Mouse (Mus musculus): ENCODE results near the gene Macrod2.

The Macrod2 gene

DNA sequence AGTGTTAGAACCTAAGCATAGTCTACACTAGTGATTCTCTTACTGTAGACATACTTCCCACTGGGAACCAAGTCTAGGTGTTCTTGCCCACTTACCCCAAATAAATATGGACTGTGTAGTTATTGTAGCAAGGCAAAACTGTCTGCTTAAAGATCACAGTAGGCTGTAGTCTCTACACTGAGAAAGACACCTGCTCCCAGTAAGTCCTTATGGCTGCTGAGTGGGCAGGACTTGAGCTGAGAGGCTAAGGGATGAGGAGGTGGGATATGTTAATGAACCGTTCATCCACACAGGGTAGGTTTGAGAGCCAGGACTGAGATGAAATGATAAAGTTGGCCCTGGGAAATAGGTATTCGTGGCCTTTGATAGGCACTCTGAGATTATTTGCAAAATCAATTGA lies 1869.6 kb downstream of the Macrod2 start:
- no peak for DNase-seq

DNA sequence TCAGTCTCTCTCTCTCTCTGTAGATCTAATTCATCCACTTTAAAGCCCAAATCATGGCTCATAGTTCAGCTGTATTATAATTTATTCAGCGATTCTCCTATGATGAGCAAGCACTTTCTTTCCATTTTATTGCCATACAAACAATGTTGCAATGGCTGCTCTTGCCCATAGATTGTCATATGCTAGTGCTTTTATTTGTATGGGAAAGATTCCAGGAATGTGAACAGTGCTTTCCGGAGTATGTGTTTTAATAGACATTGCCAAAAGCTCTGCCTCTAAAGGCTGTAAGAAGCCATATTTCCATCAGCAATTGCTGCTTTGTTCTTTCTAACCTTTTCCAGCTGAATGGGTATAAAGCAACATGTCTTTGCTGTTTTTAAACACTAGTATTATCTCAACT lies 1872.7 kb downstream of the Macrod2 start:
- no peak for DNase-seq

DNA sequence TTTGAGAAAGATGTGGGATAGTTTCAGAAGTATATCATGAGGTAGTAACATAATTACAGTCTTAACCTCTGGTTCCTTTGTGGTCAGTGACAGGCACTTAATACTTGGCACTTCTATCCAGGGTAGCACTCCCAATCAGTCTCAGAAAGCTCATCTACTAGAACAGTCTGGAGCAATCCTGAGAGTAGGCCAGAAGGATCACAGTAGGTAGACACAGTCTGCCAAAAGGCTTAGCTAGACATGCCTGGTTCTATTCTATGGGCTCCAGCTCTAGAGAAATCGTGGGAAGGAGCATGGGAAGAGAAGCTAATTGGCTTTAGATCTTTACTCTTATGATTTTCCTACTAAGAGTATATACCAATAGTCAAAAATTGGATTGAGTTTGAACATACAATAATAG lies 1891.7 kb downstream of the Macrod2 start:
- no peak for DNase-seq

DNA sequence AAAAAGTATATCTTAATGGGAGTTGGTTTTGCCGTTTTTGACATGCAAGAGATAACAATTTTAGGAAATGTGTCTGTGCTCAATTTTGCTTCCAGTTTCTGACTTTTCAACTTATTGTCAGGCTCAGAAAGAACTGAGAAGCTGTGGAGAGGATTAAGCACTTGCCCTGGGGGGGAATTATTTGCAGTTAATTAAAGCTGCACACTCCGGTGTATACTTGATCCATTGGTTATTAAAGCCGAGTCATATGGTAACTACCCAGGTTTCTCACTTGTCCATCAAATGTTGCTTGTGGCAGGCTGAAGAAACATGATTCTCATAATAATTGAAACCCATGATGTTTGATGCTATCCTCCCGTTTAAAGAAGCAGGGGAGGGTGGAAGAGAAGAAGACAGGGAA lies 1899.7 kb downstream of the Macrod2 start:
- DNase-seq = no peak

DNA sequence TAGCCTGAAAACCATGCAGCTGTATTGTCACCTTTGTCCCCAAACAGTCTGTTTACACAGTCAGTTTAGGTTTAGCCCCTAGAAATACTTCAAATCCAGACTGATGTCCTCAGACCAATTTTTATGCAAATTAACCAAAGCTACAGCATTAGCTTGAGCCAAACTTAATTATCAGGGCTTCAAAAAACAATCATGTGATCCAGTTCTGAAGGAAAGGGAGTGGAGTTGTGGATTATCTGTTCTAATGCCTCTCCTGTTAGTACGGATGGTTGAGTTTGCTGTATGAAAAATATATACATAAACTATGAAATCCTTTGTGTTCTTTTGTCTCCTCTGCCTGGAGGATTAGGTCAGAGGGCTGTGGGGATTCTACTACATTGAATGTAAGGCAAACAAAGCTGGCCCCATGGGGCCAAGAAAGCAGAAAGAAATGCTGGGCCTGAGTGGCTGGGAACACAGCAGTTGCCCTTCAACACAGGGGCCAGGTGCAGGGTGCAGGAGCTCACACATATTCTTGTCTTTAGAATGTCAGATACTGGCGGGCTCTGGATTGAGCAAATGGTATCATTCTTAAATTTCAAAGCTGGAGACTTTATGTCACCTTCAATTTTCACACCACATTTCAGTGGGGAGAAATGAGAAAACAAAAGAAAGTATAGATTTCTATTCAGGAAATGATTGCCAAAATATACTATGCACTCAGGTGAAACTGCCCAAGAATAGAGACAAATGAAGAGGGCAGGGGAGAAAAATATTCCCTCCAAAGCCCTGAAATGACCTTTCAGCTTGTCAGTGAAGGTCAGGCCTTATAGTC lies 1908.2 kb downstream of the Macrod2 start:
- DNase-seq = no peak

DNA sequence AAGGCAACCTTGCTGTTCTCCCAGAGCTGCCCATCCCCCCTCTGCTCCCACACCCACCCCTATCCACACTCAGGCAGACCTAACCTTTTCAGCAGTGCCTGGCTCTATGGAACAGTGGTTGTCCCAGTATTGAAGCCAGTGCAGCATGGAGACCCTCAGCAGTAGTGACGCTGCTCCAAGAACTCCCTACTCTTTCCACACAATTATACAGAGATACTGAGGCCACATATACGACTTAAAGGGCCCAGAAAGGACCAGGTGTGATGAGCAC lies 1908.7 kb downstream of the Macrod2 start:
- DNase-seq = no peak

DNA sequence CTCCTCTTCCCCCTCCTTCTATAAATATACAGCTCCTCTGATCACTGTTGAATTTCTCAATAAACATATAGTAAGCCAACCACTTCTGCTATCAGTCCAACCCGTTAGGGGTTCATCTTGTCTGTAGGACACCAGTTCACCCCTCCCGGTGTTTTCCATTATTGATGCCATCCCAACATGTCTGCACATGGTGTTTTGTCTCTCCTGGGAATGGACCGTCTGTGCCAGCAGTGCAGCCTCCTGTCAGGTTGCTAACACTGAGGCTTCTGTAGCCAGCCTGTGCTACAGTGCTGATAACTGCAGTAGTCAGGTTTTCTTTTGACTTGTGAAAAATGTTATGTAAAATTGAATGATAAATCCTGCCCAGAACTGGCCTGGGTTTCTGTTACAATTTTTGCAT lies 1928.0 kb downstream of the Macrod2 start:
- no peak for DNase-seq

- no peak for DNase-seq
Measured at GRCm38 (mm10) chr2:142326737-142327136, 1931.6 kb downstream of the Macrod2 start.

GRCm38 (mm10) chr2:142329761-142330160 lies 1934.7 kb downstream of the Macrod2 start:
- no peak for DNase-seq

- no peak for DNase-seq
Measured at GRCm38 (mm10) chr2:142334441-142335102, 1939.5 kb downstream of the Macrod2 start.

DNA sequence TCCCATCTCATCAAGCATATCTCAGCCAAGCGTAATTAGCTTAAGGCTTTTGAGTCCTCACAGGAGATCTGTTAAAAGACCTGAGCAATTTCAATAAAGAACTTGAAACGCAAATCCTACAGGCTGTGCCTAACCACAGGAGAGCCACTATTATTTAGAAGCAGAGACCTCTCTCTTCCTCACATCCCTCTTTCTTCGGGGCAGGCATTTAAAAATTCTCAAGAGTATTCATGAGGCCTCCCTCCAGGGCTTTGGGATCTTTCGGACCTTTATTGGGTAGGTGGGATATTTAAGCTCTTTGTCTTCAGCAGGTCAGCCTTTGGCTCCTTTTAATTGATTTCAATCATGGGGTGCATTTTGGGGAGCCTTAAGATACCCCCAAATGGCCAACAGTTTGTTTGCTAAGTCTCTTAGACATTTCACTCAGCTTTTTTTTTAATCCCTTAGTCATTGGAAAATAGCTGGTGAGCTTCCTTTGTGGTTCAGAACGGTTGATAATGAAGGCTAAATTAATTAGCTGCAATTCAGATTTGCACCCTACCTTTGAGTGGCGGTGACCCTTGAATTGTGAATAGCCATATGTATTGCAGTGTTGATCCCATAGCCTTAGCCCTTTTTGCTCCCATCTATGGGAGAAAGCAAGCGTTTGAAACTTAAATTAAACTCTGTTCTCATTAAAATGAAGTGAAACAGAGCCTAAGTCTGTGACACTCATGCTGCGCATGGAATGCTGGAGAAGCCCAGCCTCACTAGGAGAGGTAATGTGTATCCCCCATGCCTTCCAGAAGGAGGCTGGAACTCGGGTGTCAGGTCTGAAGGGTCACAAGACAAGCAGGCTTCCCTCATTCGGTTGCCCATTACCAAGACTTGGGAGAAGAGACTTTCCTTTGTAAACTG lies 1940.2 kb downstream of the Macrod2 start:
- DNase-seq = no peak

DNA sequence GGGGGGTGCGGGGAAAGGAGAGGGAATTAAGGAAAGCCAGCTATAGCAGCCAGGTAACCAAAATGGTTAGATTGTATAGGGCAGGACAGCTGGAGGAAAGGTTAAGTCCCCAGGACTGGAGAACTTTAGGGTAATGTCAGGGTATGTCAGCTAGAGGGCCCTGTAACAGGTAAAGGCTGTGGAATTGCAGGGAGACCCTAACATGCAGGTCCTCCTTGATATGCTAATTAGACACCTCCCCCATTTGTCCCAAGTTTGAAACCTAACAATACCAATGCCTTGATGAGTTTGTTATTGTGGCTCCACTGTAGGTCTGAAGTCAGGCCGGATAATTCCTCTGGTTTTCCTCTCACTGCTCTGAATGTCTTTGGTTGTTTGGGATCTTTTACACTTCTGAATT lies 1948.9 kb downstream of the Macrod2 start:
- DNase-seq = no peak

DNA sequence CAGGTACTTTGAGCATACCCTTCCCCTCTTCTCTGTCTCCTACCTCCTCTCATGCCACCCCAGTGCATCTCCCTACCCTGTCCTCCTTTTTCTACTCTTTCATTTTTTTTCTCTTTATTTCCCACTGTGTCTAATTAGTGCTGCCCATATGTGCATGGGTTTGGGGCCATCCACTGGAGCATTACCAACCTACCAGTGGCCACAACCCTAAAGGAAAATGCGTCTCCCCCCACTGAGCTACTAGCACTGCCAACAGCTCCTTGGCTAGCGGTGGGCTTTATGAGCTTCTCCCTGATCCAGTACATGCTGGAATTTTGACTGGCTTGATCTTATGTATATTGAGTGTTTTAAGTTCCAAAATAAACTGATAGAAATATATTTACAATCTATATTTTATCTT lies 1949.6 kb downstream of the Macrod2 start:
- no peak for DNase-seq

- DNase-seq = no peak
Measured at GRCm38 (mm10) chr2:142349805-142350204, 1954.7 kb downstream of the Macrod2 start.

- no peak for DNase-seq
Measured at GRCm38 (mm10) chr2:142362888-142363287, 1967.8 kb downstream of the Macrod2 start.

GRCm38 (mm10) chr2:142373978-142374377 lies 1978.9 kb downstream of the Macrod2 start:
- no peak for DNase-seq

DNA sequence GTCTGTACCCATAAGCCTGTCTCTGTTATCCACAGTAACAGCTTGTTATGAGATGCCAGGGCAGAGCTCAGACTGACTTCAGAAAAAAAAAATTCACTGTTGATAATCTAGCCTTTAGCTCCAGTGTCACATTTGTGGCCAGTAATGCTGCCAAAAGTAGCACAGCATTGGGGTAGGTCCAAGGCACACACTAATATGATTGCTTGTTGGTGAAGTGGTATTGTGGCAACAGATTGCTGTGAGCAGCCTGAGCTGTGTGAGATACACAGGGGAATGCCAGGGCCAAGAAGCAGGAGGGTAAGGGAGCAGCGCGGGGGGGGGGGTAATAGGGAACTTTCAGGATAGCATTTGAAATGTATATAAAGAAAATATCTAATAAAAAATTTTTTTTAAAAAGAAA lies 1985.5 kb downstream of the Macrod2 start:
- DNase-seq = no peak

GRCm38 (mm10) chr2:142381081-142381579 lies 1986.0 kb downstream of the Macrod2 start:
- DNase-seq = no peak

DNA sequence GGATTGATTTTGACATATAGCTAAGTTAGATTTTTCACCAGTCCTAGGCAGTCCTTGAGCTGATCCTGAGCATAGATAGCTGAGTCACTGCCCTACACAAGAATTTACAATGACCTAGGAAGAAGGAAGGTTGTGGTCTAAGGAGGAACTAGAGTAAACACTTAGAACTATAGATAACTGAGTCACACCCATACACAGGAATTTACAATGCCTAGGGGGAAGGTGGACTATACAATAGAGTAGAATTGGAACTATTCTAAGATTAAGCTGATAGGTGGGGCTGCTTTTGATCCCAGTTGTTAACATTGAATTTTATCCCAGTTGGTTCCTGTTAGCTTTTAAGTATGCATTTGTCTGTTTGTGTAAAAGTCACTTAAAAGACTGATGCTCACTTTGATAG lies 1998.4 kb downstream of the Macrod2 start:
- DNase-seq = no peak

GRCm38 (mm10) chr2:142399490-142399889 lies 2004.4 kb downstream of the Macrod2 start:
- no peak for DNase-seq

DNA sequence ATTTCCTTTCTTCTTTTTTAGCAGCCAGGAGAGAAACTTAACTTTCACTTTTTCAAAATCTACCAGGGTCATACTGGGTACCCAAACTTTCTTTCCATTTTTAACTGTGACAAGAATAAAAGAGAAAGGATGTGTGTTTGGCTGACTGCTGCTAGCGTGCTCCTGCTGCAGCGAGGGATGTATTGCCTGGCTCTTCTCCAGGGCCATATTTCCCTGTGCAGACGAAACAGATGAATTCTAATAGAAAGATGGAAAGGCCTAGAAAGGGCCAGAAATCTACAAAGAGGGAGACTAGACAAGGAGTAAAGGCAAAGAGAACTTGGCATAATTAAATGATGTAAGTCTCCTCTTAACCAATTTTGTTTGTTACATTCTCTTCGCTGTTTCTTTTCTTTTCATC lies 2005.7 kb downstream of the Macrod2 start:
- no peak for DNase-seq

GRCm38 (mm10) chr2:142401359-142401758 lies 2006.2 kb downstream of the Macrod2 start:
- DNase-seq = no peak

GRCm38 (mm10) chr2:142403394-142403793 lies 2008.3 kb downstream of the Macrod2 start:
- no peak for DNase-seq

GRCm38 (mm10) chr2:142404321-142404720 lies 2009.2 kb downstream of the Macrod2 start:
- no peak for DNase-seq
